Mouse (Mus musculus) heart, postnatal 25 days (tissue): ENCODE results near the gene Neurl2. TPM values are rescaled to one million over a fixed set of nuclear protein-coding genes. Genes with fewer than 3 reads are reported as not detected.
"Not testable (repeated sequence)": the region's sequence is repeated elsewhere in the genome, so short reads cannot be mapped to it uniquely, and the experiment has no call there.

ENCODE experiments used
- DNase-seq: peaks from one replicate; pipeline ENCODE4 v3.0.0; 2022; ENCODE audit warnings: low spot score
- intact Hi-C: fragments of 180-260 bp; cut with DNase I; formaldehyde crosslinking; loops from one replicate; pipeline ENCODE4 v1.15.1; 2025
- total RNA-seq, 2 experiments: library from RNA; stranded (reverse); gene quantifications; 2 replicates each; pipeline ENCODE4 v1.2.3; 2021

Gene Neurl2
- total RNA-seq, 2 experiments from 2014 or later = 39.9 to 44.6 TPM

- DNase-seq = no peak
- intact Hi-C loops = no loop called here
Measured at GRCm38 (mm10) chr2:164859640-164860432, 26.6 kb upstream of the Neurl2 start.

GRCm38 (mm10) chr2:164859155-164859554 lies 25.9 kb upstream of the Neurl2 start:
- no peak for DNase-seq
- intact Hi-C loops = no loop called here

GRCm38 (mm10) chr2:164857842-164858553 lies 24.7 kb upstream of the Neurl2 start:
- DNase-seq = no peak
- intact Hi-C loops = no loop called here

- intact Hi-C loops = no loop called here
Measured at GRCm38 (mm10) chr2:164857101-164857821, 24.0 kb upstream of the Neurl2 start, which contains the start of gene Pltp. Pltp (minus strand) TSS chr2:164857711.

GRCm38 (mm10) chr2:164856309-164857100 lies 23.2 kb upstream of the Neurl2 start:
- intact Hi-C loops = no loop called here
- DNase-seq = no peak

More at GRCm38 (mm10) chr2:164857101-164857821, 24.0 kb upstream of the Neurl2 start, which contains the start of gene Pltp:
- DNase-seq = peak; percentile 54

GRCm38 (mm10) chr2:164855572-164855971 lies 22.3 kb upstream of the Neurl2 start:
- intact Hi-C loops = loop anchor here (2.0 kb wide), 2 partner anchors 13 to 21 kb away; no protein-coding TSS in a partner anchor
- not testable (repeated sequence) for DNase-seq

GRCm38 (mm10) chr2:164850061-164850460 lies 16.8 kb upstream of the Neurl2 start:
- intact Hi-C loops = no loop called here
- DNase-seq = no peak

GRCm38 (mm10) chr2:164845782-164846181 lies 12.5 kb upstream of the Neurl2 start:
- intact Hi-C loops = no loop called here
- no peak for DNase-seq

GRCm38 (mm10) chr2:164835164-164835563 lies 1.9 kb upstream of the Neurl2 start:
- intact Hi-C loops = loop anchor here (2.0 to 10.0 kb wide), 2 partner anchors 20 to 200 kb away; partner anchors contain the start of gene Ncoa5
- no peak for DNase-seq

GRCm38 (mm10) chr2:164834531-164834930 lies 1.3 kb upstream of the Neurl2 start:
- intact Hi-C loops = loop anchor here (2.0 to 10.0 kb wide), 3 partner anchors 20 to 200 kb away; partner anchors contain the start of gene Ncoa5

GRCm38 (mm10) chr2:164832748-164833301 lies 431 bp downstream of the Neurl2 start, which contains the start of gene Ctsa:
Ctsa (plus strand) TSS chr2:164832873.
- intact Hi-C loops = loop anchor here (2.0 to 10.0 kb wide), 4 partner anchors 44 to 202 kb away; partner anchors contain the start of genes Ncoa5 and Zfp335
- DNase-seq = peak; percentile 62

More at GRCm38 (mm10) chr2:164834531-164834930, 1.3 kb upstream of the Neurl2 start:
- no peak for DNase-seq

GRCm38 (mm10) chr2:164832032-164832747 lies 1.1 kb downstream of the Neurl2 start:
- intact Hi-C loops = loop anchor here (2.0 to 10.0 kb wide), 4 partner anchors 45 to 203 kb away; partner anchors contain the start of genes Ncoa5 and Zfp335
- no peak for DNase-seq

GRCm38 (mm10) chr2:164831029-164831428 lies 2.2 kb downstream of the Neurl2 start:
- intact Hi-C loops = loop anchor here (5.0 to 10.0 kb wide), 2 partner anchors 61 to 204 kb away; partner anchors contain the start of gene Ncoa5

GRCm38 (mm10) chr2:164829090-164829489 lies 4.2 kb downstream of the Neurl2 start:
- DNase-seq = no peak
- intact Hi-C loops = no loop called here

More at GRCm38 (mm10) chr2:164831029-164831428, 2.2 kb downstream of the Neurl2 start:
- DNase-seq = no peak

GRCm38 (mm10) chr2:164828437-164828836 lies 4.8 kb downstream of the Neurl2 start, which contains the start of gene Spata25:
Spata25 (minus strand) TSS chr2:164828537.
- intact Hi-C loops = no loop called here
- no peak for DNase-seq

GRCm38 (mm10) chr2:164827146-164827850 lies 6.0 kb downstream of the Neurl2 start:
- intact Hi-C loops = no loop called here
- DNase-seq = no peak

- intact Hi-C loops = no loop called here
- no peak for DNase-seq
Measured at GRCm38 (mm10) chr2:164825521-164825920, 7.7 kb downstream of the Neurl2 start.
